Mouse (Mus musculus) liver, postnatal 0 days (tissue): ENCODE data around the gene Irf2bp2.

Experiments
- CTCF ChIP-seq: sonication (generic); IDR thresholded peaks from 2 replicates; pipeline ENCODE4 v1.5.1; 2016; ENCODE audit warnings: antibody characterized with exemption, low read depth
- EP300 ChIP-seq: IDR thresholded peaks from 2 replicates; pipeline ENCODE4 v1.6.1; 2016; ENCODE audit warnings: antibody characterized with exemption, low read depth, mild to moderate bottlenecking

DNA sequence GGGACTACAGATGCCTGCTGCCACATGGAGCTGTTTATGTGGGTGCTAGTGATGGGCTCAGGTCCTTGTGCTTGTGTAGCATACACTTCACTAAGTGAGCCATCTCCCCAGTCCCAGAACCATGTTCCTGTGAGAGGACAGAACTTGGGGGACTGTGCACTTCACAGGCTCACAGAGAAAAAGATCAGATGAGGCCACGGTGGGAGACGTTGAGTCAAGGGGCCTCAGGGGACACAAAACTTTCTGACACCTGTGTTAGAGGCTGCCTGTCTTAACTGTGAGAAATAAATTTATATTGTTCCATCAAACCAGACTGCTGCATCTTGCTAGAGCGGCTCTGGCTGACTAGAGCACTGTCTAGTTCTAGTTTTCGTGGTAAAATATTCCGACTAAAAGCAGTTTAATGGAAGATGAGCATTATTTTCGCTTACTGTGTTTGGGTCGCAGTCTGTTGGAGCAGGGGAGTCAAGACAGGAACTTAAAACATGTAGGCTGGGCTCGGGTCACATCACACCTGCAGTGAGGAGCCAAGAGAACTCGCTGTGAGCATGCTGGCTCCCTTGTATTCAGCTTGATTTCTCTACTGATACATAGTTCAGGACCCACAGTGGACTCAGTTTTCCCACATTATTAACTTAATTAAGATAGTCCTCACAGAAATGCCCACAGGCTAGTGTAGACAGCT is 28.5 kb upstream of the Irf2bp2 start:
- TF ChIP-seq CTCF (no peak), EP300 (no peak)
